Mouse (Mus musculus) NIH3T3 (cell line): ENCODE data around the gene Gng2.
A peak's percentile ranks its signal among the peaks of the same experiment; 100 is the strongest.

ENCODE experiments used
- DNase-seq: peaks from one replicate; pipeline ENCODE4 v3.0.0-alpha.2; 2012; ENCODE audit warnings: low read depth

Gene Gng2

DNA sequence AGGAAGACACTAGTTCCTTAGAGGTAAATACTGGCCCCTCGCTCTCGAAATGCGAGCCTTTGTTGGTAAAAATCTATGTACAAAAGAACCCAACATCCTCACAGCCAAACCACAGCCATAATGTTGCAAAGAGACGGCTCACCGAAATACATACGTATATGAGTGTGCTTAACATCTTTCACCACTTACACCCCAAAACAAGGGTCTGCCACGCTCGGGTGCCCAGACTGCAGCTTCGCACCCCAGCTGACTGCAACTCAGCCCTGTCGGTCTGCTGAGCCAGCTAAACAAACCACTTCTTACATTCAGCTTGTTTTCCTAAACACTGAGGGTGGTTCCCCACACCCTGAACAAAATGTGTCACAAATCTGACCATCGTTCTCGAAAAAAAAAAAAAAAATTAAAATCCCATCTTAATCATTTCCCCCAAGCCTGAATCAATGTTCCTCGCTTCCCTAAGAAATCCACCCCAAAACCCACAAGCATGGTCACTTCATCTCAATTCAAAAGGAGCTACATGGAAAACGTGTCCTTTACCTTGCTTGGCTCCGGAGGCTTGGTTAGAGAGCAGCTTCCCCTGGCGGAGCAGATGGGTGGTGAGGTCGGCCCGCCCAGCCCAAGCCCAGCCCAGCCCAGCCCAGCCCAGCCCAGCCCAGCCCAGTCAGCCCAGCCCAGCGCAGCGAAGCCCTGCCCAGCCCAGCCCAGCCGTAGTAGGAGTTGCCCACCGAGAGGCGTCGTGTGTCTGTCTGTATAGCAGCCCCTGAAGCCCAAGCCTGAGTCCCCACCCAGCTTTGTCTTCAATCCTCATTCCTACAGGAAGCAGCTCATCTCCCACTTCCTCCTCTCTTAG, 781 bp downstream of the Gng2 start:
- DNase-seq, result peak; percentile 83

DNA sequence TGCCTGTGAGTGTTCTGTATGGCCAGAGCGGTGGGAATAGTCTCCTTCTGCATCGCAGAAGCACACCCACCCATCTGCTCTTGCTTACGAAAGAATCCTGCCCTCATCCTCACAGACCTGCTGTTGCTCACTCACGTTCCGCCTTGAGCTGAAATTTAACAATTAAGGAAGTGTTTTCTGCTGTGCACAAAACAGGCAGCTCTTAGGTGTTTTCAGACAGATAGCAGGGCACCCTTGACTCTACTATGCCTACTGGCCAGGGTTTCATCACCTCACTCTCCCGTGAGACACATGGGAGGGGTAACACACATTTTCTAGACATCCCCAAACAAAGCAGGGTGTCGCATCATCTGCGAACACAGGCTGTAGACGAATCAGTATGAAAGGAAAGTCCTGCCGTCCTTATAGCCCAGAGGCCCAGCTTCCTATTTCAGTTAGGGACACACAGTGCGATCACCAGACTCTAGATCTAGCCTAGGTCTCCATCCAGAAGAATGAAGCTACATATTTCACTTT, 2.4 kb downstream of the Gng2 start:
- DNase-seq, result no peak

DNA sequence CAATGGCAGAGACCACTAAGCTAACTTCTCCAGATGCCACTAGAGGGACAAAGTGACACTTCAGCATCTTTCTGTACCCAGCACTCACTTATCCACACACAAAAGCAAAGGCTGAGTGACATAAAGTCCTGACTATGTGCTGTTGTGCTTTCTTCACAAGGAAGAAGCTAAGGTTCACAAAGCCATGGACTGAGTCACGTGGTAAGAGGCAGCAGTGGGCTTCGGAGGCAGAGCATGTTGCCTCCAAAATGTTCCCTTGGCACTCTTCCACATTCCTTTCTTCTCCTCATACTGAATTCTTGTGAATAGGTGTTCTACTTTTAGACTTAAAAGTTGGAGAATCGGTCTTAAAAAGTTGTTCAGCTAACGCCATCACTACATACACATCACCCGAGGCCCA, 3.0 kb downstream of the Gng2 start:
- no peak for DNase-seq

DNA sequence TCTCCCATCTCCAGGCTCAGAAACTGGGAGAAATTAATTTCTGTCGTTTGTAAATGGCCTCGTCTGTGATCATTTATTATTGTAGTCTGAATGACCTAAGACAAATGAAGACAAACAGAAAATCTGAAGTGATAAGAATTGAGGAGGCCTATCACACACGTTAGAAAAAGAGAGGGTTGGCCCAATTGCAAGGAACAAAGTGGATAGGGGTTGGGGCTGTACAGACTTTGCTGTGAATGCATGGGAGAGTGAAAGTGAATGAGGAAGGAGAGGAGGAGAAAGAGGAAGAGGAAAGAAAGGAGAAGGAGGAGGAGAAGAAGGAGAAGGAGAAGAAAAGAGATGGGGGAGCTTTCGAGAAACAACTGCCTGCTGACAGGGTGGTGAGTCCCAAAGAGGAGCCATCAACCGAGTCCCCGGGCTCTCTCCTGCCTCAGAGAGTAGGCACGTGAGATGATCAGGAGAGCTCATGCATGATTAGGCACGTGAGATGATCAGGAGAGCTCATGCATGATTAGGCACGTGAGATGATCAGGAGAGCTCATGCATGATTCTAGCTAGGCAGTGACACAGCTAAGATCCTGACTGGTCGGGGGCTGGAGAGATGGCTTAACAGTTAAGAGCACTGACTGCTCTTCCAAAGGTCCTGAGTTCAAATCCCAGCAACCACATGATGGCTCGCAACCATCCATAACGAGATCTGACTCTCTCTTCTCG, 5.0 kb downstream of the Gng2 start:
- no peak for DNase-seq

DNA sequence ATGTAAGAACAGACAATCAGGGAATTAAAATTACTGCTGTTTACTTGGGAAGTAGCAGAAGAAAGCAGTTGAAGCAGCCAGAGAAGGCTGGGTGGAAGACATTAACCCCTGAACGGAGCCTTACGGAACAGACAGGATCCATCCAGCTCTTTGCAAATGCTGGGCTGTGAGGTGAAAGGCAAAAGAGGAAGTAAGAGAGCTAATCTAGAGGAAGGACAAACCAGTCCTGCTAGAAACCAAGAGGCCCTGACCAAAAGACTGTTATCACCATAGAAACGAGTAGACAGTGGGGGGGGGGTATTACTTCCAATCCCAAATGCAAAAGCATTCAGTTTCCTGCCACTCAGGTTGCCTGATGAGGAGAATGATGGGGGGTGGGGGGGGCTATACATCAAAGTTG, 6.6 kb downstream of the Gng2 start:
- no peak for DNase-seq

DNA sequence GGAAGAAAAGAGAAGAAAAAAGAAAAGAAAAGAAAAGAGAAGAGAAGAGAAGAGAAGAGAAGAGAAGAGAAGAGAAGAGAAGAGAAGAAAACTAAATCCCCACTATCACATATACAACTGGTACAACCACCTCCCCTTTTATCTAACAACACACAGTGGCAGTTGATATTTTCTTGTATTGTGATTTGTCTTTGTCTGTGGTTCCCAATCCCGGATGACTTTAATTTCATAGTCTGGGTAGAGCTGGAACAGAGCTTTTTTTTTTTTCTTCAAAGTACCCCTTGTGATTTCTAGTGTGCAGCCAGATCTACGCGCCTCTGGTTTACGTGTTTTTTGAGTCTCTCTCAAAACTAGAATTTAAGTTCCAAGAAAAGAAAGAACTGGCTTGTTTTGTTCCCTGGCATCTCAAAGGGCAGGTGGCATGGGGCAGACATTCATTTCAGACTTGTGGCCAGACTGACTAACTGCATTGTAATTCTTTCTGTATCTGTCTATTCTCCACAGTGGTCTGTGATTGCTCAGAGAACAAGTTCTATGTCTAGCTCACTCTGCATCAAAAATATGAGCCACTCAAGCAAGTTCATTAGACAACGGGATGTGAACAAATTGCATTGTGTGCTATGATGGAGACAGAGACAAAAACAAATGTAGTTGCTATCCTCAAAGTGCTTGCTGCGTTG, 7.2 kb downstream of the Gng2 start:
- DNase-seq, result no peak

DNA sequence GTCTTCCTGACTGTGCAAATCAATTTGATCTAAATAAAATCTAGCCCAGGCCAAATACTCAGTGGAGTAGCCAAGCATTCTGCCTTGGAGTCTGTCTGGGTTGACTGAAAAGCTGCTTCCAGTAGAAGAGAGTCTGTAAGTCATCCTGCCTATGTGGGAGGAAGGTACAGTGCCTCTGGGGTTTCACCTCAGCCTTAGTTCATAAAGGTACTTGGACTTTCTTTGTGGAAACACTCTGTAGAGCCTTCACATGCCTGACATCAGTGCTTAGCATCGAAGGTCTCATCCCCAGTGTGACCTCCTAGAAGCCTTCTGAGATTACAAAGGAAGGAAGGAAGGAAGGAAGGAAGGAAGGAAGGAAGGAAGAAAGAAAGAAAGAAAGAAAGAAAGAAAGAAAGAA, 7.9 kb downstream of the Gng2 start:
- DNase-seq, result no peak

DNA sequence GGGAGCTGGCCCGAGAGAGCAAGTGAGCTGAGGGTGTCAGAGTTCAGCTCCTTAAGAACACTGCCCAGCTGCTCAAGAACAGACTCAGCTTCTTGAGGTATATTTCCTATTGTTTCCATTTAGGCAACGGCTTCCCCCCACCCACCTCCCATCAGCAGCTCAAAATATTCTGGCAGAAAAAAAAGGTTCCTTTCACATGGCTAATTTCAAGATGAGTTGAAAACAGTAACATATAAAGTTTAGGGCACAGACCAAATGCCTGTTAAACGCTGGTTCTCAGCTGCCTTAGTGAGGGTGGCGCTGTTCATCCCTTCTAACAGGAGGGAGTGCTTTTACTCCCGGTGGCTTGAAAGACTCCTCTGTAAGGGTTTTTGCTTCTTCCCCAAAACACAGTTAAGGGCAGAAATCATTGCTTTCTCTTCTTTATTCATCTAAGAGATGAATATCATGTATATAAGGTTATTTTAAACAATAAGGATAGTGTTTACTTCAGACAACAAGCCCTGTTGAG, 8.4 kb downstream of the Gng2 start:
- DNase-seq, result no peak

DNA sequence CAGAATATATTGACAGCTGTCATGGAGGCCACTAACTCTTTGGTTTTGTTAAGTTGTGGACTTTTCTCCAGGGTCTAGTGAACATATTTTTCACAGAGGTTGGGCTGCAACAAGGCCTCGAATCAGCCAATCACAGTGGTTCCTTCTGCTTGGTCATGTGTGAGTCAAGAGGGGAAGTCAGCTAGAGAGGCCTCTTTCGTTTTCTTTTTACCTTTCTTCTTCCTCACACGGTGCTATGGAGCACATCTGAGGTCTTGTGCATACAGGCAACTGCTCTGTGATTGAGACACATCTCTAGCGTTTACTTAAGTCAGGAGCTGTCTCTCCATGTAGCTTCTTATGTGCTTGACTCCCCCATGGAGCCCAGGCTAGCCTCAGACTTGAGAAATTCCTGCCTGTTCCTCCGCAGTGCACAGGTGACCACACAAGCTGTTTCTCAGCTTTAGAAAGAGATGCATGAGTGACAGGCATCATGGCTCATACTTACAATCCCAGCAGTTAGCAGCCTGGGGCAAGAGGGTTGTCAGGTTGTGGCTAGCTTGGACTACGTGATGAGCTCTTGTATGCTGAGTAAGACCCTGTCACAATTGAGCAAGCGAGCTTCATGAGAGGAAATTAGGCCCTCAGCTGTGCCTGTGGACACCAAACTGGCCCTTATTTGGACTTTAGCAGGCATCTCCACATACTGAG, 9.0 kb downstream of the Gng2 start:
- DNase-seq, result no peak

DNA sequence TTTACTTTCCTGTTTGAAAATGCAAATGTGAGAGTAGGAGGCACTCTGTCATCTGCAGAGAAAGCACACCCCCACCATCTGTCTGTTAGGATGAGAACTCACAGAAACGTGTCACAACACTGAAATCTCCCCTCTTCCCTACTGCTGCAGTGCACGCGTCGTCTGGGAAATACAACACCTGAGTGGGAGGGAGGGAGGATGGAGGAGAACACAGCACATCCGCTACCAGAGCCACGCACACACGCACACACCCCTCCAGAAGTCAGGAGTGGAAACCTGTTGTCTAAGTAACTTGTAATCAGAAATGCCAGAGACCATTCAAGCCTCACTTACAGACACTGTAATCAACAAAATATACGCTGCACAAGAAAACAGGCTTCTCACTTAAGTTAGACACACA, 9.9 kb downstream of the Gng2 start:
- no peak for DNase-seq

DNA sequence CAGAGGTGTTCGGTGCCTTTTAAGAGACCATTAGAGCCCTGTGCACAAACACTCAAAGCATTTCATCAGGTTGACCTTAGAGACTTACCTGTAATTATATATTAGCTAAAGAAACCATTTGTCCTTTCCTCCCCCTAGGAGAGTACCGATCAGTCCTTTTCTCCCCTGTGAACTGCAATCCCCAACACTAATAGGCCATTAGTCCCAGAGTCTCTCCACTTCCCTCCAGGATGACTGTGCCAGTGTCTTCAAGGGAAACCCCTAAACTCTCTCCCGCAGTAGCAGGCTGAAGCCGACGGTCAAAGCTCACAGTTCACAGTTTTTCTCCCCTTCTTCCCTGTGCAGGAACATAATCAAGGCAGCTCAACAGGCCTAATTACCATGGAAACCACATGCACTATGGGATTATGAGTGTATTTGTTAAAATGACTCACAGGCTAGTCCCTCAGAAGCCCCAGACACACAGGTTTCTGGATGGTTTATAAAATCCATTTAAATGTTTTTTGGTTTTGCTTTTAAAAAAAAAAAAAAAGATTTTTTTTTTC, 13.4 kb downstream of the Gng2 start:
- DNase-seq, result peak; percentile 51

DNA sequence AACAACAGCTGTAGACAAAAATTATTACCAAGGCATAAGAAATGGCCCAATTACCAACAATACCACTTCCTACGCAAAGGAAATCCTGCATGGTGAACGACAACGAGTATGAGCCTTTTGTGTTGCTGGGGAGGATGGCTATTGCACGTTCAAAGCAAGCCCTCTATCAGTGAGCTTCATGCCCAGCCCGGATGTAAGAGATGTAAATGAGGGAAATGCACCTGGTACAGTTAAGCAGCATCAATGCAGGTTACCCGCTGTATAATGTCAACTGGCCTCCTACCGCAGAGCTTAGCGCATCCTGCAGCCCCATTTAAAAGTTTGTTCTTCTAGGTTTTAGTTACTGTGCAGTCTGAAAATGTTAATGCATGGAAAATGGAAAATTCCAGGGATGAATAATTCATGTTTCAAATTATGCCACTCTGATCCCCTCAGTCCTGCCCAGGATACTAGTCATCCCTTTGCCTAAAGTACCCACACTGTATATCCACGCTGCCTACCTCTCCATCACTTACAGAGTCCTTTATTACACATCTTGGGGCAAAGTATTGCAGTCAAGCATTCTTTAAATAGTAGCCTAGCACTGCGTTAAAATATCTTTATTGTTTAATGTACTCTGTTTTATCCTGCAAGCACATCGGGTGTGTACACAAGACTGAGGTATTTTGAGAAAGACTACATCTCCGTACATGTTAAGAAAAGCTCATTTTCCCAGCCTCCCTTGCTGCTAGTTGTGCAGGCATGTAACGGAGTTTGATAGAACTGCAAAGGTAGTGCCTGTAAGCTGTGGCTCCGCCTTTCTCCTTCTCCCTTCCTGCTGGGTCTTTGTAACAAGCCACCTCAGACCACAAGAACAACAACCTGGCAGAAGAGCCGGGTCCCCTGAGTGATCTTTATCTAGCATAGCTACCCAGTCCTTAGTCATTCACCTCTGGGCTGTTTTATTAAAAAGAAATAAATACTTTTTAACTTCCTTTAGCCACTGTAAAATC, 15.2 kb downstream of the Gng2 start:
- DNase-seq, result no peak

DNA sequence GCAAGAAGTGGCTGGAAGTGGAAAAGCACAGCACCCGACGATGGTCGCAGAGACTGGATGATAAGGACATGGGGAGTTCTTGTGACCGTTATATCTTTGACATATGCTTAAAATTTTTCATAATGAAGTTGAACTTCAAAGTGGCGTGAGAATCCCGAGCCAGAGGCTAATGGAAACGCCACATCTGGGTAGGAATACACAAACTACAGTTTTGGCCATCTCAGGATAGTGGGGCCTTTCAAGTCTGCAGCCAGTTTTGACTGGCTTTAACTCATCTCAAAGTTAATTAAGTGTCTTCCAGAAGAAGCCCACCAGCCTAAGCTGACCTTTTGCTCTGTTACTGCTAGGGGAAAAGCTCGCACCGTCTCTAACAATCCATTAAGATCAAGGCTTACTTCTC, 17.6 kb downstream of the Gng2 start:
- DNase-seq, result no peak

DNA sequence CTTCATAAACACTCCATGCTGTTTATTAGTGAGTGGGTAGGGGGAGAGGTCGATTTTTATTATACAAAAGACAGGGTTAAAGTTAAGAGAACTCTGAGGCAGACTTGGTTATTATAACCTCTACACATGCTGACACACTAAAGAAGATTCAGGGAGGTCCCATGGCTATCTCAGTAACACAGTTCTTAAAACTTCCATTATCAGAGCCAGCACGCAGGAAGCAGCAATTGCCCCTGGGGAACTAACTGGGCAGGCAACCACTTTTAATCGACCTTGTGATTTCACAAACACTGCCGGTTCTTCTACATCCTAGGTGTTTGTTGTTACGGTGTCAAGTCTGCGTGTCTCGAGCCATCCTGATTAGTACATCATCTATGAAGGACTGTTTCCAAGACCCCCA, 22.4 kb downstream of the Gng2 start:
- DNase-seq, result no peak

DNA sequence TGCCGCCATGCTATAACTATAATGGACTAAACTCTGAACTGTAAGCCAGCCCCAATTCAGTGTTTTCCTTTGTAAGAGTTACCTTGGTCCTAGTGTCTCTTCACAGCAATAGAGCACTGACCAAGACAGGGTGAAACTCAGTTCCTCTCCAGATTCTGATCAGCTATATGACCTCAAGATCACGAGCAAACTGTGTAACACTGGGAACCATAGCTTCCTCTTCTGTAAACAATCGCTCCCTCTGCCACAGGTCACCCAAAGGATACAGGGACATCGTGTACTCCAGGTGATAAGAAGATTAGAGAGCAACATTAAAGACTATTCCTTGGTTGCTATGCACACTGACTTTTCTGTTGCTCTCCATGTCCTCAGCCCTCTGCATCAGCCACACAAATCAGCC, 26.6 kb downstream of the Gng2 start:
- DNase-seq, result no peak

DNA sequence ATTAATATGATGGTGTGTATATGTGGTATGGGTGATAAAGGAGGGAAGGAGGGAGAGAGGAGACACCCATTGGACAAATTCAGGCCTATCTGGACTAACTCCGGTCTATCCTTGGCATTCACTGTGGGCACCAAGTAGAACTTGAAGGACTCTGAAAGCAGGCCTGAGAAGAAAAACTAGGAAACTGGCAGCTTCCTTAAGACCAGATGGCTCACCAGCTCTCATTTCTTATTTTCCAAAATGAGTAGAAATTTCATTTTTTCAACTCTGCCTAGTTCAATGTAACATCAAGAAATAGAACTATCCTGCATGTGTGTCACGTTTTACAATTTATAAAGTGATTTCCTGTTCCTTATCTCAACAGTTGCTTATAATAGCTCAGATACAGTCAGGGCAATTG, 28.0 kb downstream of the Gng2 start:
- DNase-seq, result no peak

DNA sequence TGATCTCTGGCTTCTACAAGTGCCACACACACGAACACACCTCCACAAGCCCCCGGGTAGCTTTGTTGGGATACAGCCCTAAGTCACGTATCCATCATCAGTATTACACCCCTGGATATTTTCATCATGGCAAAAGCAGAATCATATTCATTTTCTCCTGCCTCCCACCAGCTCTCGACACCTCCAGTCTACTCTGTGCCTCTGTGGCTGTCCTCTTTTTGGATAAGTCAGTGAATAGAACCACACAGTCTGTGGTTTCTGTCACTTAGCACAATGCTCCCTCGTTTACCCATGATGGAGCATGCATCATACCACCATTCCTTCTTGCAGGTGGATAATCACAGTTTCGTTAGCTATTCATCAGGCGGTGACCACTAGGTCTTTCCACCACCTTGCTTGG, 31.2 kb downstream of the Gng2 start:
- DNase-seq, result no peak

DNA sequence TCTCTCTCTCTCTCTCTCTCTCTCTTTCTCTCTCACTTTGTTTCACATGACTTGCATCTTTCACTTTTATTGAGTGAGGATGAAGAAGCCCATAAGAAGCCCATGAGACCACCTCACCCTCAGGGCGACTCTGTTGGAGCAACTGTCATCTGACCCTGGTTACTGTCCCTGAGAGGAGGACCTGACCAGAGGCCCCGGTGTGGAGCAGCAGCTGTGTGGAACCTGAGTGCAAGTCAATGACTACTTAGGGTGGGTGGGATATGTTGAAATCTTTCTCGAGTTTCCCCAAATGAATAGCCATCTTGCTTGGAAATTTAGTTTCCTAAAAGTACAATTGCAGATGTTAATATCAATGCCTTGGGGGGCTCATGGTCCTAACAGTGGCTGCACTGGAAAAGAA, 34.7 kb downstream of the Gng2 start:
- DNase-seq, result no peak

DNA sequence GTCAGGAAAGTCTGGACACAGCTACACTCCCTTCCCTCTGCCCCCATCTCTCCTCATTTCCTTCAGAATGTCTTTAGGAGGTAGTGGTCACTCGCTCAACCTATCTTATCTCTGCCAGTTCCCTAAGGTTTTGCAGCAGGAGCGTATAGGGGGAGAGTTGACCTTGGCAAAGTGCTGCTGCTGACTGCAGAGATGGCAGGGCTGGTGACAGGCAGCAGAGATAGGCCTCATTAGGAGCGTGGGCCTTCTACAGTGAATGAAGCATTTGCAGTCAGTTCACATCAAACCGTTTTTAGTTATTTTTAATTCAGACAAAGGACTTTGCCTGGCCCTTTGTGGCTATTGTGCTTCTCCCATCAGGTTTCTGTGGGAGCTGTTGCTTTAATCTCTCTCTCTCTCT, 35.1 kb downstream of the Gng2 start:
- no peak for DNase-seq

DNA sequence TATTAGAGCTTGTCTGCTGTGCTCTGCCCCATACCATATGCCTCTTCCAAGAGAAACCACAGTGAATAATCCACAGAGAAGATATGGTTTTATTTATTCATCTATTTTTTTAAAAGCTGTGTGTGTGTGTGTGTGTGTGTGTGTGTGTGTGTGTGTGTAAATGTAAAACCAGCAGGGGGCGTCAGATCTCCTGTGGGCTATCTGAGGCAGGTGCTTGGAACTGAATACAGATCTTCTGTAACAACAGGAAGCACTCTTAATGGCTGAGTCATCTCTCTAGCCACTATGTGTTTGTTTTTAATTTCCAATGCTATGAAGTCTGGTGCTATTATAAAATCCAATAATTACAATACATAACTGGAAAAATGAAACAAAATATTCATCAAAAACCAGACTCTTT, 37.4 kb downstream of the Gng2 start:
- DNase-seq, result no peak

DNA sequence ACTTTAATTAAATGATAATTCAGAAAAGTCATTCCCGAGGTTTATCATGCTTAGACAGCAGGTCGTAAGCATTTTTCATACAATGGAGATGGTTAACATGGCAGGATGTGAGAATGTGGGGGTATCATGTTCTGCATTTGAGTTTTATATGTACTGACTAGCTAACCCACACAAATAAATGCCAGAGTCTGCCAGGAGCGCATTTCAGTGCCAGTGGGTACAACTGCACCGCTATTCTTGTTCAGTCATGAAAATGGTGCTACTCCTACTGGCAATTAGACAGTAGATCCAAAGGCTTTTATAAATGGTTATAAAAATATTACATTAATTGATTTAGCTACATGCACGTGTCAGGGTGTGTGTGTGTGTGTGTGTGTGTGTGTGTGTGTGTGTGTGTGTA, 38.9 kb downstream of the Gng2 start:
- no peak for DNase-seq
